Mouse (Mus musculus): Measurements from ENCODE around the gene Thsd4.

DNA sequence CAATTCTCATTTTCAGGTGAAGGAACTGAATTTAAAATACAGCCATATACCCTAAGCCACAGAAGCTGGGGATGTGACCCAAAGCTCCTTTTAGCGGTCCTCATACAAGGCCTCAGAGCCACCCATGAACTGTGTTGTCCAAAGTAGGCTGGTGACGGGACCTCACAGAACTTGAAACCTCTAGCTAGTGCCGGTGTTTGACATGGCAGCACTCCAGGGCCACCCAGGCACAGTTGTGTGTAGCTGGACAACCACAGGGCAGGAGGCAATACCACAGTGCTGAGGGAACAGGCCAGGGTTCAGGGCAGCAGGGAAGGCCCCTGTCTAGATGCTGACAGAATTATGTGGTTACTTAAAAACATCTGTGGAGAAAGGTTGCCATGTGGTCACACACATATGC, 499.5 kb downstream of the Thsd4 start:
- no peak for TF ChIP-seq CTCF (IDR thresholded peaks at IDR 0.05; ENCODE audit: low read depth)
- TF ChIP-seq EP300 (IDR thresholded peaks at IDR 0.05; ENCODE audit: low read depth): no peak
